Mouse (Mus musculus) cortical plate, adult 2 months (tissue): ENCODE measurements around the gene Rhbg. TPM values are rescaled to one million over a fixed set of nuclear protein-coding genes. Genes with fewer than 3 reads are reported as not detected.

Experiments used
- H3K27ac ChIP-seq: fragments of 200-500 bp; 2 replicates; pipeline ENCODE4 v1.5.1; 2012; ENCODE audit warnings: low read length, control low read depth, inconsistent platforms; ENCODE audit not compliant: insufficient read depth
- H3K4me1 ChIP-seq: fragments of 200-500 bp; 2 replicates; pipeline ENCODE4 v1.6.1; 2011; ENCODE audit warnings: low read length; ENCODE audit not compliant: control insufficient read depth, insufficient read depth
- H3K4me3 ChIP-seq: fragments of 200-500 bp; 2 replicates; pipeline ENCODE4 v1.5.1; 2011; ENCODE audit warnings: mild to moderate bottlenecking, low read length, control low read depth; ENCODE audit not compliant: insufficient read depth
- CTCF ChIP-seq: fragments of 200-500 bp; IDR thresholded peaks from 2 replicates; pipeline ENCODE4 v1.5.1; 2011; ENCODE audit warnings: mild to moderate bottlenecking, control low read depth, low read length; ENCODE audit not compliant: insufficient read depth; ENCODE audit errors: extremely low read depth
- POLR2A ChIP-seq: fragments of 200-500 bp; IDR thresholded peaks from 2 replicates; pipeline ENCODE4 v1.6.1; 2011; ENCODE audit warnings: mild to moderate bottlenecking, low read length, control low read depth; ENCODE audit not compliant: insufficient read depth; ENCODE audit errors: extremely low read depth
- polyA plus RNA-seq: library from polyadenylated mRNA; depleted of rRNA; stranded (reverse); fragments of >200 nt; gene quantifications from 2 replicates; pipeline ENCODE4 v1.2.3, GENCODE M21; 2012

Gene Rhbg
- polyA plus RNA-seq, 1 experiment: not detected

DNA sequence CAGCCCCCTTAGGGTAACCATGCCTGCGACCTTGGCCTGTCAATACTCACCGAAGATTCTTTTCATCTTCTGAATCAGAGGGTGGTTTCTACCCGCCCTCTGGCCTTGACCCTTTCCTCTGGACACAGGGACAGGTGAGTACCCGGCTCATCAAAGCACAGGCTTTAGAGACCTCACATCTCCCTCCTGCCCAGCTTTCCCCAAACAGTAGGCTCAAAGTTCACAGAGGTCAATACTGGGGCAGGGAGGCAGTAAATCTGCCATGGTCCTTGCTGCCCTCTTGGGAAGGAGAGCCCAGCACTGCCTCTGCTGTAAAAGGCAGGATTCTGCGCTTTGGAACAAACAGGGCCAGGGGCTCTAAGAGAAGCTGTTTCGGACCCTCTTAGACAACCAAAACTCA lies 1.8 kb downstream of the Rhbg start:
- H3K27ac ChIP-seq: no peak overlapping the region
- no peaks in the 10 kb centered on the region for H3K4me1 ChIP-seq
- no peak for TF ChIP-seq POLR2A
- TF ChIP-seq CTCF: no peak
- no peak overlapping the region for H3K4me3 ChIP-seq

- H3K4me3 ChIP-seq: no peak overlapping the region
- no peak overlapping the region for H3K27ac ChIP-seq
- no peaks in the 10 kb centered on the region for H3K4me1 ChIP-seq
- TF ChIP-seq CTCF (no peak), POLR2A (no peak)
Observed at GRCm38 (mm10) chr3:88248406-88248805, 6.1 kb downstream of the Rhbg start.

DNA sequence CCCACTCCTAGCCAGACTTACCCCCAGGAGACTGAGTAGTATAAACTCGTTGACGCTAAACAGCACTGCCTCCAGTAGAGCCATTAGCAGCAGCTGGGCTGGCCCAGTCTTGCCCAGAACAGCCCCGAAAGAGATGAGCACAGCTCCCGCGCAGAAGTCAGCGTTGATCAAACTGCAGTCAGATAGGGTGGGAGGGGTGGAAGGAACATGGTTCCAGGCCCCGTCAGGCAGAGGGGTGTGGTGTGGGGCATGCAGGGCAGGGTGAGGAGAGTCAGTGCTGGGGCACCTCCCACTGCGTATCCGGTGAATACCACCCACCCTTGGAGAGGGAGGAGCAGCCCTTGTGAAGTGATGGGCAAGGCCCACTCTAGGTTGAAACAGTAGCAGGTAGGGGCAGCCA lies 6.8 kb downstream of the Rhbg start:
- H3K4me3 ChIP-seq: no peak overlapping the region
- H3K4me1 ChIP-seq: no peaks in the 10 kb centered on the region
- no peak for TF ChIP-seq CTCF
- TF ChIP-seq POLR2A: no peak
- H3K27ac ChIP-seq: no peak overlapping the region

DNA sequence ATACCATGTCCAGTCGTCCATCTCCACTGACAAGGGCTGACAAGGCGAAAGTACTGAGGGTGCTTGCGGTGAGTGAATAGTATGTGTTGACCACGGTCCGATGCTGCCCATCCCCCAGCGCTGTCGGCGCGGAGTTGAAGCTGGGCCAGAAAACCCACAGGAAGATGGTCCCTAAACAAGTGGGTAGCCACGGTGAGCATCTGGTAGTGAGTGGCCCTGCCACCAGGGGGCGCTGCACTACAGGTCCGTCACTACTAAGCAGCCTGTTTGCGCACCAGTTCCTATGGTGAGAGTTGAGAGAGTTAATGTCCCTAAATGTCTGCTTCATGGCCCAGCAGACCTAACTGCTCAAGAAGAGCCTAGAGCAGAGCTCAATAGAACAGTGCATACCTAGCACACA lies 8.7 kb downstream of the Rhbg start:
- H3K27ac ChIP-seq: no peak overlapping the region
- no peak overlapping the region for H3K4me3 ChIP-seq
- TF ChIP-seq POLR2A (no peak), CTCF (peak; percentile 93)
- no peaks in the 10 kb centered on the region for H3K4me1 ChIP-seq

DNA sequence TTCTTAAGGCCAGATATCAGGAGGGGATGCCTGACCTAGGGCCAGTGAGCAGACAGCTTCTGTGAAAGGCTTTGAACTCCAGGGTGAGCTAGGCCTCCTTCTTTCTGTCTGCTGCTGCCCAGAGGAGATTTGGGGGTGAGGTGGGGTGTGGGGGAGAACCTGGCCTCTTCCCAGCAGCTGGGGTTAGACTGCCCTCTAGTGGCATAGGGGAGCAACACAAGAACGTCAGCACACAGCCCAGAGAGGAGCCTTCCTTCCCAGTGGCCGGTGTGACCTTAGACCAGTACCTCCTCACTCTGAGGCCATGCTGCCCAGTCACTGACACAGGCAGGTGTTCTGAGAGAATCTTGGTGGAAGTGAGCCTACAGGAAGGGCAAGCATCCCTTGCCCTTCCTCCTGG lies 10.4 kb downstream of the Rhbg start:
- Histone ChIP-seq H3K4me3 (no peak overlapping the region), H3K4me1 (no peaks in the 10 kb centered on the region), H3K27ac (no peak overlapping the region)
- TF ChIP-seq CTCF (peak; percentile 90), POLR2A (no peak)

DNA sequence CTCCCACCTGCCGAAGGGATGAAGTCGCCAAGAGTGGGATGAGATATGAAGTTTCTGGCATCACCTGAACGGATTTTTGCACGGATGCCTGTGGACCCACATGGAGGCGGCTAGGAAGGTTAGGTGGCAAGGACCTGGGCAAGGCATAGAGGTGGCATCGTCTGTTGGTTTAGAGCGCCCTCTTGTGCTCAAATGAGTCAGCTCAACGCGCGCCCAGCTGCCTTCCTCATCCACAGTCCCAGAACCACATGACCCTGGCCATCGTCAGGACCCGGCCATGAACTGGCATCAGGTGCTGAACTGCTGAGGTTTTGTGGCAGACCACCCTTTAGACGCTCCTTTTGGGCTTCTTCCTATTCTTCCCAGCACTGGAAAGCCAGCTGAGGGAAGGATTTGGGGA lies 12.0 kb downstream of the Rhbg start:
- TF ChIP-seq POLR2A: no peak
- peak; percentile 91 for TF ChIP-seq CTCF
- no peak overlapping the region for H3K27ac ChIP-seq
- no peaks in the 10 kb centered on the region for H3K4me1 ChIP-seq
- no peak overlapping the region for H3K4me3 ChIP-seq

- TF ChIP-seq CTCF (no peak), POLR2A (no peak)
- no peak overlapping the region for H3K27ac ChIP-seq
- H3K4me3 ChIP-seq: no peak overlapping the region
- H3K4me1 ChIP-seq: no peaks in the 10 kb centered on the region
Observed at GRCm38 (mm10) chr3:88241045-88241786, 13.3 kb downstream of the Rhbg start.

GRCm38 (mm10) chr3:88239446-88239845 lies 15.1 kb downstream of the Rhbg start:
- no peak overlapping the region for H3K4me3 ChIP-seq
- H3K27ac ChIP-seq: no peak overlapping the region
- no peaks in the 10 kb centered on the region for H3K4me1 ChIP-seq
- TF ChIP-seq CTCF (no peak), POLR2A (no peak)

DNA sequence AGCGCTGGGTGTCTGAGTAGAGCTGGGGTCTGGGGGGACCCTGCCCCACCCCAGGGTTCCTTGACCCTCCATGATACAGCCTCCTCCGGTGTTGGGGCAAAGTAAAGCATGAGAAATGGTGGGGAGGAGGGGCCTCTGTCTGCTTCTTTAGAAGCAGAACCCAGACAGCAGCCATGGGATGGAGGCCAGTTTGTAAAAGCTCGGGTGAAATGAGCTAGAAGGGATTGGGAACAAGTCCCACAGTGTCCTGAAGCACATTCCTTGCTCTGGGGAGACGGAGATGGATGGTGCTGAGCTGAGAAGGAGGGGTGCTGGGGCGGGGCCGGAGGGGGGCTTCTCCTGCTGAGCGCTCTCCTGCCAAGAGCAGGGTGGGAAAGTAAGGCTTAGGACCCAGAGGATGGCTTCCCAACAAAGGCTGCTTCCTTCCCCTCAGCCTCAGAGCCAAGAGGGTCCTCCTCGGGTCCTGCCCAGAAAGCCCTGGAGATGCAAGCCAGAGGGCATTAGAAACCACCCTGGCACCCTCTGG lies 15.6 kb downstream of the Rhbg start:
- no peak overlapping the region for H3K4me3 ChIP-seq
- H3K4me1 ChIP-seq: no peaks in the 10 kb centered on the region
- no peak overlapping the region for H3K27ac ChIP-seq
- TF ChIP-seq POLR2A: no peak
- no peak for TF ChIP-seq CTCF

DNA sequence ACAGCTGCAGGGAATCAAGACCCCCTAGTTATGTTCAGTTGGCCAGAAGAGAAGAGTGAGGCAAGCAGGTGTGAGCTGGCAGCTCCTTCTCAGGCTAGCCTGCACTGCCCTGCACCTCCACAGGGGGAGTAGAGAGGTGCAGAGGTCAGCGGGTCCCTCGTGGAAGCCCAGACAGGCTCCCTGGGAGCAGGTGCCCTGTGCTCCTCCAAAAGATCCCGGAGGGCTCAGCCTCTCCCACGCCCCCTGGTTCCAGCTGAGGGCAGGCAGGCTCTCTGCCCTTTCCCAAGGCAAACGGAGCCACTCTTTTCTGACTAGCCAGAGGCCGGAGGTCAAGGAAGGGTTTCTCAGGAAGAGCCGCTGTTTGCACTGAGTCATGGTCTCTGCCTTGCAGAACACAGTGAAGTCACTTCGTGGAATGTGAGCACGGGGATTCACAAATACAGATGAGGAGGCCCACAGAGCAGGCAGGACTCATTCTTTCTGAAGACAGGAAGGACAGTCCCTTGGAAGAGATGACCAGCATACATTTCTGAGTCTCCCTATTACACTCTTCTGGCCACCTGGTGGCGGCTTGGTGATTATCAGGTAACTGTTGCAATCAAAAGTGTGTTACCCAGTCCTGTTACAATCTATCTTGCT lies 16.8 kb downstream of the Rhbg start:
- H3K27ac ChIP-seq: no peak overlapping the region
- H3K4me3 ChIP-seq: no peak overlapping the region
- H3K4me1 ChIP-seq: no peaks in the 10 kb centered on the region
- TF ChIP-seq POLR2A: no peak
- peak; percentile 38 for TF ChIP-seq CTCF
